Mouse (Mus musculus): ENCODE data around the gene St6galnac3.

GRCm38 (mm10) chr3:153691537-153691936 is 33.4 kb downstream of the St6galnac3 start:
- TF ChIP-seq POLR2A (IDR thresholded peaks at IDR 0.05; ENCODE audit: low read depth, low read length): no peak
- no peak for TF ChIP-seq CTCF (conservative IDR thresholded peaks at IDR 0.05; ENCODE audit: insufficient read depth, insufficient read length, low read depth, low read length)
